8 mouse cellular contexts compared by ENCODE assay signal in the genomic region with DNA sequence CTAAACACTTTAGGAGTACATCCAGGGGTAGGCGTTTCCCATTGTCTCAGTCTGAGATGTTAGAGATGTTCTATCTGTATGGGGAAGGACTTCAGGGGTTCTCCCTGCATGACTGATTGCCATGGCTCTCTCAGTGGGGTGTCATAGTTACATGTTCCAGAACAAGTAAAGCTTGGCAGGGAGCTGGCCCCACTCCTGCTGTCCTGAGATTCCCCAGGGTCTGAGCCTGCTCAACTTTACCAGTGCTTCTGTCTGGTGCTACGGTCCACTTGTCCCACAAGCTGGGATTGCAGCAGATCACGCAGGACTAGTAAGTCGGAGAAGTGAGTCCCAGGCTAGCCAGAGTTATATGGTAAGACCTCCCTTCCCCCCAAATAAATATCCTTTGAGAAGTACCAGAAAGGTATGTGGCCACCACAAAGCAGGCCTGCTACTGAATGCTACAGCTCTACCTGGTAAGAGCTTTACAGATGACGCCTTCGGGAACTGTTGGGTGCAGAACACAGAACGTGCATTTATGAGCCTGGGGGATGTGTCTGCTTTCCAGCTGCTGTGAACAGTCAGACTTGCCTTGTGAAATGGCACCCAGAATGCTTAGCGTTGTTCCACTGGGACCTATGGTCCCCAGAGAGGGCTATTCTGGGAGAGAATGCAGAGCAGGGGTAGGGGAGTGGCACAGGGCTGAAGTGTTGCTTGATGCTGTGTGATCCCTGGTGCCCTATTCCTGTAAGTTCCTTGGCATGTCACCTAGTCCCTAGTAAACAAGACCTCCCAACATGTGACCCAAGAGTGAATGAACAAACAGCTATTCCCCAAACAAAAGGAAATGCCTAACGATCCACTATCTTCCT.
DNase-seq lines count a peak whose midpoint lies in the region; ATAC-seq and TF ChIP-seq lines count a peak whose summit lies in the region.

No protein-coding gene starts in this region.

- ATAC-seq in lung, embryonic 14.5 days (ENCODE audit: insufficient read depth), result peak; percentile 87
- ATAC-seq in midbrain, embryonic 13.5 days, result no peak
- no peak for ATAC-seq in inflammation-experienced regulatory T-cells, adult 6 months

- H3K4me1 ChIP-seq in heart, adult 2 months (ENCODE audit: control insufficient read depth, insufficient read depth, low read length), result peaks cover 20% of the 10 kb centered on the region
- peaks cover 13% of the 10 kb centered on the region; the same call in 1 of the 2 replicates for H3K4me1 ChIP-seq in lung, embryonic 14.5 days (ENCODE audit: insufficient read depth)
- H3K4me1 ChIP-seq in midbrain, embryonic 13.5 days (replicated peaks), result no peaks in the 10 kb centered on the region; the same call in 1 of the 2 replicates

- no peaks in the 10 kb centered on the region for H3K9me3 ChIP-seq in lung, embryonic 14.5 days (ENCODE audit: low read depth, low read length)
- no peaks in the 10 kb centered on the region for H3K9me3 ChIP-seq in midbrain, embryonic 13.5 days

- no peaks in the 10 kb centered on the region for H3K79me2 ChIP-seq in heart, adult 2 months (replicated peaks; ENCODE audit: control insufficient read depth, insufficient read depth, low read length)

- no peak for TF ChIP-seq CTCF in heart, adult 2 months (IDR thresholded peaks at IDR 0.05)
- TF ChIP-seq CTCF in lung, embryonic 14.5 days (IDR thresholded peaks at IDR 0.05; ENCODE audit: low read depth), result no peak

- no peak overlapping the region for H3K4me3 ChIP-seq in heart, adult 2 months
- no peak overlapping the region for H3K4me3 ChIP-seq in lung, embryonic 14.5 days (ENCODE audit: low read depth, low read length)
- no peak overlapping the region for H3K4me3 ChIP-seq in midbrain, embryonic 13.5 days (replicated peaks)

- WGBS in heart, adult 2 months, result 67% methylated on average over 9 of the region's 9 CpGs
- WGBS in lung, embryonic 14.5 days, result 65% methylated on average over 9 of the region's 9 CpGs
- WGBS in midbrain, embryonic 13.5 days, result 82% methylated on average over 9 of the region's 9 CpGs

- peak overlapping the region; percentile 66 for H3K27ac ChIP-seq in heart, adult 2 months
- peak overlapping the region; percentile 50 for H3K27ac ChIP-seq in lung, embryonic 14.5 days (ENCODE audit: low read depth)
- no peak overlapping the region for H3K27ac ChIP-seq in midbrain, embryonic 13.5 days

- TF ChIP-seq POLR2A in heart, adult 2 months (IDR thresholded peaks at IDR 0.05; ENCODE audit: insufficient read depth, low read depth, low read length), result no peak

- intact Hi-C loops in gastrocnemius, postnatal 14 days (cut with DNase I; ENCODE audit: low total_unique reads), result no loop called here
- intact Hi-C loops in heart, adult 2 months (cut with DNase I), result loop anchor here (5.0 kb wide), 2 partner anchors 42 to 237 kb away; no protein-coding TSS in a partner anchor
- intact Hi-C loops in left cerebral cortex, postnatal 25 days (cut with DNase I), result no loop called here

- DNase-seq in gastrocnemius, postnatal 14 days, result peak; percentile 15
- DNase-seq in gastrocnemius, postnatal 4 days (ENCODE audit: low spot score in 2 of 2), result no peak
- DNase-seq in B cell, adult 2 months, result peak; percentile 59 to 66
- DNase-seq in heart, adult 2 months, result peak; percentile 58 to 59
- DNase-seq in lung, embryonic 14.5 days, result peak; percentile 70
- no peak for DNase-seq in left cerebral cortex, postnatal 25 days (ENCODE audit: low spot score in 2 of 2)

- TF ChIP-seq EP300 in heart, adult 2 months (IDR thresholded peaks at IDR 0.05; ENCODE audit: insufficient read depth, low read depth, low read length), result no peak

- H3K27me3 ChIP-seq in heart, adult 2 months (ENCODE audit: control insufficient read depth, insufficient read depth, low read length), result no peaks in the 10 kb centered on the region
- no peaks in the 10 kb centered on the region for H3K27me3 ChIP-seq in lung, embryonic 14.5 days (ENCODE audit: insufficient read depth, low read length)
- no peaks in the 10 kb centered on the region for H3K27me3 ChIP-seq in midbrain, embryonic 13.5 days

- no peak overlapping the region for H3K4me2 ChIP-seq in lung, embryonic 14.5 days
- H3K4me2 ChIP-seq in midbrain, embryonic 13.5 days (replicated peaks), result no peak overlapping the region

- peaks cover 3% of the 10 kb centered on the region for H3K36me3 ChIP-seq in heart, adult 2 months (ENCODE audit: control insufficient read depth, insufficient read depth, low read length)
- no peaks in the 10 kb centered on the region for H3K36me3 ChIP-seq in lung, embryonic 14.5 days (ENCODE audit: insufficient read depth)
- H3K36me3 ChIP-seq in midbrain, embryonic 13.5 days, result no peaks in the 10 kb centered on the region

- H3K9ac ChIP-seq in heart, adult 2 months (ENCODE audit: low read depth, low read length), result no peak overlapping the region
- H3K9ac ChIP-seq in lung, embryonic 14.5 days, result no peak overlapping the region
- no peak overlapping the region for H3K9ac ChIP-seq in midbrain, embryonic 13.5 days (replicated peaks)

Comparison
In these comparisons a context has a peak if more than half of its experiments do, and no peak if none do; other contexts are left out.
1. DNase-seq: peak in gastrocnemius, postnatal 14 days (single experiment), B cell, adult 2 months (2 of 2), heart, adult 2 months (2 of 2) and lung, embryonic 14.5 days (single experiment); none in gastrocnemius, postnatal 4 days (0 of 2) and left cerebral cortex, postnatal 25 days (0 of 2).